Mouse (Mus musculus) G1E-ER4 (cell line): ENCODE measurements around the gene Trnp1. TPM values are rescaled to one million over a fixed set of nuclear protein-coding genes. Genes with fewer than 3 reads are reported as not detected.

Experiments used
- GATA1 ChIP-seq: IDR thresholded peaks from one replicate; pipeline ENCODE4 v1.8.0; 2012; ENCODE audit warnings: low read length, inconsistent platforms
- polyA plus RNA-seq: library from polyadenylated mRNA; stranded (reverse); fragments of >175 nt; gene quantifications from 2 replicates; pipeline ENCODE4 v1.2.3, GENCODE M21; 2012

Gene Trnp1
- polyA plus RNA-seq, 1 experiment: not detected

DNA sequence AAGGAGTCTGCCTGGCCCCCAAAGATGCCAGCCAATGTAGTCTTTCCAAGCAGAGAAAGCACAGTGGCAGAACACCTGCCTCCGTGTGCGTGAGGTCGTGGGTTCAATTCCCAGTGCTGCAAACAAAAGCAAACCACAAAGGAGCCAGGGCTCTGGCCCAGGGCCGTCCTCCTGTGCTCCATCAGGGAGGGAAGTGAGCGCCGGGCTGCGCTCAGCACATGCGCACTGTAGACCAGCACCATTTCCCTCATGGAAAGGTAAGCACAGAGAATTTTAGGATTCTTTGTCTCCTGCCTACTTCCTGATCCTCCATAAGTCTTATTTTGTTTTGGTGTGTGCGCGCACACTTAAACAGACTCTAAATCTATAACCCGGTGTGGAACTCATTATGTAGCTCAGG, 50.4 kb downstream of the Trnp1 start:
- no peak for TF ChIP-seq GATA1

DNA sequence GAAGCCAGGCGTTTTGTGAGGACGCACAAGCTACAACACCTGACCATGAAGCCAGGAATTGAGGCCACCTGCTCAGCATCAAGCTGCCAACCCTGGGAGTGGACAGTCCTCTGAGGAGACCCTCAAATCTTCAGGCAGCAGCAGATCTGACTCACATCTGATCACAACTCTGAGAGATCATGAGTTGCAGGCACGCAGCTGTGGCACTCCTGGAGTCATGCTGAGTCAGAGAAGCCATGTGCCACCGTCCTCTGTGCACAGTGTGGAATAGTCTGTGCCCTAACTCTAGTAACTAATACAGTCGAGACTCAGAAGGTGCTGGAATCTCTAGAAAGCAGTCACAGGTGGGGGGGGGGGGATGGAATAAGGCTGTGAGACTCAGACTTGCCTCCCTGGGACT, 51.0 kb downstream of the Trnp1 start:
- TF ChIP-seq GATA1: no peak

DNA sequence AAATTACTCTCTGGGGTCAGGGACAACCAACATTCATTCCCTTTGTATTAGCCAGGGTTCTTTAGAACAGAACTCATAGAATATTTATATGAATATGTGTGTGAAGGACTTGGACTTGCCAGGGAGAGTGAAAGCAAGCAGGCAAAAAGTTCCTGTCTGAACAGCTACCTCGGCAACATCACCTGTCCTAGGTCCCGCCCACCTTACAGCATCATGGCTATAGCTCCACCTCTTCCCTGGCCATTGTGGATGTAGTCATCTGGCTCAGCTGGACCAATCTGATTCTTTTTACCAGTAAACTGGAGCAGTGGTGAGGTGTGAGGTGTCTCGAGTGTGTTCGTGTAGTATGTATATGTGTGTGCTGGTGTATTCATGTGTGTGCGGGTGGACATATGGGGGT, 52.6 kb downstream of the Trnp1 start:
- no peak for TF ChIP-seq GATA1

DNA sequence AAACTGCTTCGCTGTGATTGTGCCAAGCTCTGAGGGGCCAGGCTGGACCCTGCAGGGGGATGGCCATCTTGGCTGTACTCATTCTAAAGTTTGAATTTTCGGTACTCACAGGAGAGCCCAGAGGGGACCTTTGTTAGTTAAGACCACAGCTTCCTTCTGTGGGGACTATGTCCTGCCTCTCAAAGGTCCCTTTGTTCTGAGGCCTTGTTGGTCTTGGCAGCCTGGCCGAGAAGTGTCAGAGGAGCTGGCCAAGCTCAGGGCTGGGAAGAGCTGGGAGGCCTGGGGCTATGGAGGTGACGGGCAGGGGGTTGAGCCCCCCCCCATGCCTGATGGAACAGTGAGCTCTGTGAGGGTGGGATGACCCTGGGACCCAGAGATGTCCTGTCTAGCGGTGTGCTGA, 55.3 kb downstream of the Trnp1 start:
- no peak for TF ChIP-seq GATA1

DNA sequence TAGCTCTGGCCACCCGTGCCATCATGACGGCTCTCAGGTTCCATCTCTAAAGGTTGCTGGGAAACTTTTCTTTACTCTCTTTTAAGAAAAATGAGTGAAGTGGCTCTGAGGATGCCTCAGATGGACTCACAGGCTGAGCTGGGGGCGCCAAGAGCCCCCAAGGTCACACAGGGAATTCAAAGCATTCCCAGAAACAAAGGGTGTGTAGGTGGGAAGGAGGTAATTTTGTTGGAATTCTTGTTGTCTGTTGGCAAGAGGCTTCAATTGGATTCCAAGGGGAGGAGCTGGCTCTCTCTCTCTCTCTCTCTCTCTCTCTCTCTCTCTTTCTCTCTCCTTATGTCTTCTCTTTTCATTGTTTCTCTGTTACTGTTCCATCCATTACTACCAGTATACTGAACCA, 56.2 kb downstream of the Trnp1 start:
- no peak for TF ChIP-seq GATA1

Other genes starting within 250 kb of the Trnp1 start
- gene Sytl1, start 235.4 kb downstream of the Trnp1 start, polyA plus RNA-seq: 0.10 and 0.26 TPM in 2 replicates
- gene Tmem222, start 220.8 kb downstream of the Trnp1 start, polyA plus RNA-seq: 27.0 and 38.3 TPM in 2 replicates
- 56.5 and 63.0 TPM in 2 replicates for gene Wdtc1, start 145.1 kb downstream of the Trnp1 start, polyA plus RNA-seq
- gene Slc9a1, start 128.8 kb downstream of the Trnp1 start, polyA plus RNA-seq: 56.6 and 70.6 TPM in 2 replicates
- gene Tent5b, start 18.4 kb downstream of the Trnp1 start, polyA plus RNA-seq: 0.03 TPM in 1 of 2 replicates, not detected in the other
- gene Kdf1, start 20.4 kb upstream of the Trnp1 start, polyA plus RNA-seq: not detected in 2 replicates
- gene Nudc, start 47.4 kb upstream of the Trnp1 start, polyA plus RNA-seq: 653 and 930 TPM in 2 replicates
- not detected in 2 replicates for gene Nr0b2, start 54.8 kb upstream of the Trnp1 start, polyA plus RNA-seq
- gene Gpatch3, start 76.2 kb upstream of the Trnp1 start, polyA plus RNA-seq: 12.4 and 13.5 TPM in 2 replicates
- 57.7 and 66.6 TPM in 2 replicates for gene Gpn2, start 85.8 kb upstream of the Trnp1 start, polyA plus RNA-seq
- 2.4 and 2.5 TPM in 2 replicates for gene Sfn, start 103.6 kb upstream of the Trnp1 start, polyA plus RNA-seq
- 16.8 and 17.2 TPM in 2 replicates for gene Zdhhc18, start 151.6 kb upstream of the Trnp1 start, polyA plus RNA-seq
- gene Pigv, start 174.1 kb upstream of the Trnp1 start, polyA plus RNA-seq: 16.3 and 17.6 TPM in 2 replicates